Comparison of ENCODE assay signal across 8 mouse cellular contexts in the genomic region with DNA sequence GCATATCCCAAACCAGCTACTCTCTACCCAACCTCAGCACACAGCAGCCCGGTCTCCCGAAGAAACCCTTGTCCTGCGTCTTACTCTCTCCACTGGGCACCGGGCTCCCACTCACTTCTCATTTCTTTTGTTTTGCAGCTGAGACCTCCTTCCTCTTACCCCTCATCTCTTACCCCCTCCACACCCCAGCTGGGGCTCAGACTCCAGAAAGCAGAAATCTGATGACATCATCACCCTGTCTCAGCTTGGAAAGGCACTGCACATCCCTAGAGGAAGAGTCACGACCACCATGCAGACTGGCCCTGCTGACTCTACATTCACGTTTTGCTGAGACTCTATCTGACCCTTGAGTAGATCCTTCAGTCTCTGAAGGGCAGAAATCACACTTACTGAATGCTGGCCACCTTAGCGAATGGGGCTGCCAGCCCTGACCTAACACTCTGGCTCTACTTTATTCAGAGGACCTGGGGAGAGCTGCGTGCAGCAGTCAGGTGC. TPM values are rescaled to one million over a fixed set of nuclear protein-coding genes. Genes with fewer than 3 reads are reported as not detected.
DNase-seq lines count a peak whose midpoint lies in the region; ATAC-seq and TF ChIP-seq lines count a peak whose summit lies in the region.

No protein-coding gene starts in this region.

- peak overlapping the region; percentile 66 for H3K4me3 ChIP-seq in lung, embryonic 16.5 days (ENCODE audit: low read length)
- H3K4me3 ChIP-seq in embryonic facial prominence, embryonic 10.5 days: peak overlapping the region; percentile 69
- H3K4me3 ChIP-seq in intestine, embryonic 15.5 days (replicated peaks): peak overlapping the region; percentile 66
- H3K4me3 ChIP-seq in midbrain, postnatal 0 days (ENCODE audit: low read depth, low read length): peak overlapping the region; percentile 57

- H3K36me3 ChIP-seq in lung, embryonic 16.5 days (ENCODE audit: control insufficient read depth, insufficient read depth, low read length): peaks cover 23% of the 10 kb centered on the region
- peaks cover 50% of the 10 kb centered on the region for H3K36me3 ChIP-seq in embryonic facial prominence, embryonic 10.5 days (replicated peaks)
- peaks cover 23% of the 10 kb centered on the region for H3K36me3 ChIP-seq in intestine, embryonic 15.5 days
- peaks cover 35% of the 10 kb centered on the region for H3K36me3 ChIP-seq in midbrain, postnatal 0 days (ENCODE audit: insufficient read depth, low read length)

- peaks cover 25% of the 10 kb centered on the region for H3K4me1 ChIP-seq in lung, embryonic 16.5 days (replicated peaks; ENCODE audit: control insufficient read depth, insufficient read depth, low read length)
- H3K4me1 ChIP-seq in embryonic facial prominence, embryonic 10.5 days: peaks cover 64% of the 10 kb centered on the region
- peaks cover 31% of the 10 kb centered on the region for H3K4me1 ChIP-seq in intestine, embryonic 15.5 days (replicated peaks)
- peaks cover 6% of the 10 kb centered on the region; the same call in 1 of the 2 replicates for H3K4me1 ChIP-seq in midbrain, postnatal 0 days (ENCODE audit: insufficient read depth, low read length)

- peak; percentile 0; the same call in 1 of the 2 replicates for ATAC-seq in lung, embryonic 16.5 days (ENCODE audit: low read depth)
- ATAC-seq in intestine, embryonic 15.5 days: peak; percentile 18; the same call in 1 of the 2 replicates
- ATAC-seq in midbrain, postnatal 0 days (ENCODE audit: low FRiP score): peak; percentile 24

- H3K4me2 ChIP-seq in lung, embryonic 16.5 days (ENCODE audit: low read depth, low read length): peak overlapping the region; percentile 61
- H3K4me2 ChIP-seq in intestine, embryonic 15.5 days (replicated peaks): peak overlapping the region; percentile 82
- peak overlapping the region; percentile 73 for H3K4me2 ChIP-seq in midbrain, postnatal 0 days (ENCODE audit: low read depth, low read length, poor library complexity, severe bottlenecking)

- peak overlapping the region; percentile 96 for H3K27ac ChIP-seq in lung, embryonic 16.5 days (ENCODE audit: low read length)
- H3K27ac ChIP-seq in embryonic facial prominence, embryonic 10.5 days (replicated peaks): peak overlapping the region; percentile 90
- peak overlapping the region; percentile 96 for H3K27ac ChIP-seq in intestine, embryonic 15.5 days
- H3K27ac ChIP-seq in midbrain, postnatal 0 days (ENCODE audit: low read depth, low read length): peak overlapping the region; percentile 89

- WGBS in lung, embryonic 16.5 days: 38% methylated on average over 8 of the region's 8 CpGs
- WGBS in embryonic facial prominence, embryonic 10.5 days: 47% methylated on average over 8 of the region's 8 CpGs
- 44% methylated on average over 8 of the region's 8 CpGs for WGBS in intestine, embryonic 15.5 days
- 29% methylated on average over 8 of the region's 8 CpGs for WGBS in midbrain, postnatal 0 days

- no peaks in the 10 kb centered on the region for H3K27me3 ChIP-seq in lung, embryonic 16.5 days (ENCODE audit: control insufficient read depth, insufficient read depth, low read depth, low read length)
- H3K27me3 ChIP-seq in embryonic facial prominence, embryonic 10.5 days (replicated peaks; ENCODE audit: low read depth, poor library complexity, severe bottlenecking): peaks cover 18% of the 10 kb centered on the region
- H3K27me3 ChIP-seq in intestine, embryonic 15.5 days (replicated peaks): no peaks in the 10 kb centered on the region
- H3K27me3 ChIP-seq in midbrain, postnatal 0 days (ENCODE audit: insufficient read depth, low read length): no peaks in the 10 kb centered on the region

- TF ChIP-seq CTCF in midbrain, postnatal 0 days (IDR thresholded peaks at IDR 0.05): no peak

- peak overlapping the region; percentile 79 for H3K9ac ChIP-seq in lung, embryonic 16.5 days (ENCODE audit: low read length)
- peak overlapping the region; percentile 81 for H3K9ac ChIP-seq in intestine, embryonic 15.5 days
- H3K9ac ChIP-seq in midbrain, postnatal 0 days (replicated peaks; ENCODE audit: low read length, poor library complexity, severe bottlenecking): peak overlapping the region; percentile 79

- 0 out of 2 replicates have a peak, but pooled peaks cover 2% of the 10 kb centered on the region for H3K9me3 ChIP-seq in lung, embryonic 16.5 days (ENCODE audit: control insufficient read depth, low read length)
- H3K9me3 ChIP-seq in embryonic facial prominence, embryonic 10.5 days: 0 out of 2 replicates have a peak, but pooled peaks cover 3% of the 10 kb centered on the region
- H3K9me3 ChIP-seq in intestine, embryonic 15.5 days: no peaks in the 10 kb centered on the region
- no peaks in the 10 kb centered on the region for H3K9me3 ChIP-seq in midbrain, postnatal 0 days (ENCODE audit: low read length)

- DNase-seq in lung, postnatal 14 days: no peak
- no peak for DNase-seq in embryonic facial prominence, embryonic 10.5 days (ENCODE audit: low spot score)
- no peak for DNase-seq in midbrain, postnatal 0 days (ENCODE audit: low spot score)
- DNase-seq in T-cell, adult 2 months (ENCODE audit: low spot score): no peak
- no peak for DNase-seq in adrenal gland, postnatal 14 days
- DNase-seq in layer of hippocampus, postnatal 36 days: no peak

RNA-seq across cellular contexts. Expression of a gene that starts 0.9 kb away (rescaled TPM):
- polyA plus RNA-seq in lung, embryonic 16.5 days (2015; fragmentation: Nextera tagmentation; extraction: Ambion mirVana): 5.1 and 6.4 TPM in 2 replicates
- 1.9 and 2.3 TPM in 2 replicates for polyA plus RNA-seq in embryonic facial prominence, embryonic 10.5 days (2016; fragmentation: Nextera tagmentation; extraction: Ambion mirVana)
- 6.4 and 7.1 TPM in 2 replicates for polyA plus RNA-seq in intestine, embryonic 15.5 days (2015; fragmentation: Nextera tagmentation; extraction: Ambion mirVana)
- 5.7 and 7.6 TPM in 2 replicates for total RNA-seq in midbrain, postnatal 0 days (2014; rRNA removed)
- polyA plus RNA-seq in midbrain, postnatal 0 days (2015; fragmentation: Nextera tagmentation; extraction: Ambion mirVana): 2.3 TPM in 2 replicates
- 8.6 and 10.2 TPM in 2 replicates for total RNA-seq in adrenal gland, postnatal 14 days (2021)
- 1 to 10 TPM; 7.1 to 8.0 TPM for total RNA-seq in layer of hippocampus, postnatal 36 days (2021)

RNA-seq across cellular contexts. Expression of a gene that starts 3.0 kb away (rescaled TPM):
- polyA plus RNA-seq in lung, embryonic 16.5 days (2015; fragmentation: Nextera tagmentation; extraction: Ambion mirVana): 20.4 and 24.8 TPM in 2 replicates
- 4.5 and 4.7 TPM in 2 replicates for polyA plus RNA-seq in embryonic facial prominence, embryonic 10.5 days (2016; fragmentation: Nextera tagmentation; extraction: Ambion mirVana)
- polyA plus RNA-seq in intestine, embryonic 15.5 days (2015; fragmentation: Nextera tagmentation; extraction: Ambion mirVana): 18.0 and 20.9 TPM in 2 replicates
- total RNA-seq in midbrain, postnatal 0 days (2014; rRNA removed): 12.6 and 16.8 TPM in 2 replicates
- 9.0 and 11.7 TPM in 2 replicates for polyA plus RNA-seq in midbrain, postnatal 0 days (2015; fragmentation: Nextera tagmentation; extraction: Ambion mirVana)
- total RNA-seq in adrenal gland, postnatal 14 days (2021): 19.9 and 23.6 TPM in 2 replicates
- 1 to 10 TPM; 4.4 to 4.6 TPM for total RNA-seq in layer of hippocampus, postnatal 36 days (2021)

RNA-seq across cellular contexts. Expression of a gene that starts 8.6 kb away (rescaled TPM):
- 79.3 and 80.6 TPM in 2 replicates for polyA plus RNA-seq in lung, embryonic 16.5 days (2015; fragmentation: Nextera tagmentation; extraction: Ambion mirVana)
- 108 and 117 TPM in 2 replicates for polyA plus RNA-seq in embryonic facial prominence, embryonic 10.5 days (2016; fragmentation: Nextera tagmentation; extraction: Ambion mirVana)
- polyA plus RNA-seq in intestine, embryonic 15.5 days (2015; fragmentation: Nextera tagmentation; extraction: Ambion mirVana): 107 and 109 TPM in 2 replicates
- 74.3 and 100 TPM in 2 replicates for total RNA-seq in midbrain, postnatal 0 days (2014; rRNA removed)
- polyA plus RNA-seq in midbrain, postnatal 0 days (2015; fragmentation: Nextera tagmentation; extraction: Ambion mirVana): 77.0 and 78.7 TPM in 2 replicates
- total RNA-seq in adrenal gland, postnatal 14 days (2021): 90.7 and 95.0 TPM in 2 replicates
- 10 to 100 TPM; 55.1 to 58.2 TPM for total RNA-seq in layer of hippocampus, postnatal 36 days (2021)

RNA-seq across cellular contexts. Expression of a gene that starts 37.9 kb away (rescaled TPM):
- polyA plus RNA-seq in lung, embryonic 16.5 days (2015; fragmentation: Nextera tagmentation; extraction: Ambion mirVana): 36.1 and 37.3 TPM in 2 replicates
- polyA plus RNA-seq in embryonic facial prominence, embryonic 10.5 days (2016; fragmentation: Nextera tagmentation; extraction: Ambion mirVana): 61.0 and 61.8 TPM in 2 replicates
- 20.8 and 22.0 TPM in 2 replicates for polyA plus RNA-seq in intestine, embryonic 15.5 days (2015; fragmentation: Nextera tagmentation; extraction: Ambion mirVana)
- total RNA-seq in midbrain, postnatal 0 days (2014; rRNA removed): 82.2 and 83.0 TPM in 2 replicates
- polyA plus RNA-seq in midbrain, postnatal 0 days (2015; fragmentation: Nextera tagmentation; extraction: Ambion mirVana): 38.6 and 43.7 TPM in 2 replicates
- total RNA-seq in adrenal gland, postnatal 14 days (2021): 28.1 and 31.0 TPM in 2 replicates
- 10 to 100 TPM; 80.9 to 95.6 TPM for total RNA-seq in layer of hippocampus, postnatal 36 days (2021)

RNA-seq across cellular contexts. Expression of a gene that starts 43.2 kb away (rescaled TPM):
- 95.4 and 98.9 TPM in 2 replicates for polyA plus RNA-seq in lung, embryonic 16.5 days (2015; fragmentation: Nextera tagmentation; extraction: Ambion mirVana)
- polyA plus RNA-seq in embryonic facial prominence, embryonic 10.5 days (2016; fragmentation: Nextera tagmentation; extraction: Ambion mirVana): 74.2 and 76.8 TPM in 2 replicates
- polyA plus RNA-seq in intestine, embryonic 15.5 days (2015; fragmentation: Nextera tagmentation; extraction: Ambion mirVana): 93.5 and 98.1 TPM in 2 replicates
- total RNA-seq in midbrain, postnatal 0 days (2014; rRNA removed): 119 and 150 TPM in 2 replicates
- polyA plus RNA-seq in midbrain, postnatal 0 days (2015; fragmentation: Nextera tagmentation; extraction: Ambion mirVana): 254 and 267 TPM in 2 replicates
- total RNA-seq in adrenal gland, postnatal 14 days (2021): 121 and 127 TPM in 2 replicates
- total RNA-seq in layer of hippocampus, postnatal 36 days (2021): 100 to 1,000 TPM; 402 to 404 TPM
